Mouse (Mus musculus) cerebellum, postnatal 14 days (tissue): ENCODE measurements around the gene Olfr286.

Source experiments
- DNase-seq, 2 experiments: peaks; one replicate each; pipeline ENCODE4 v3.0.0; 2021; ENCODE audit warnings: mixed read lengths in 2 of 2

The Olfr286 gene

GRCm38 (mm10) chr15:98234350-98234749 is at the start of gene Olfr286:
Gene Olfr286, minus strand, starts transcription at chr15:98234450.
- no peak for DNase-seq

GRCm38 (mm10) chr15:98257776-98258175 is 23.5 kb upstream of the Olfr286 start:
- no peak for DNase-seq

- DNase-seq = no peak
Observed at GRCm38 (mm10) chr15:98257193-98257592, 22.9 kb upstream of the Olfr286 start, which contains the start of gene H1fnt. Gene H1fnt, minus strand, starts transcription at chr15:98257293.

- DNase-seq = peak; percentile 82 to 83
Observed at GRCm38 (mm10) chr15:98256271-98256670, 22.0 kb upstream of the Olfr286 start.

- no peak for DNase-seq
Observed at GRCm38 (mm10) chr15:98235442-98235841, 1.2 kb upstream of the Olfr286 start.

- DNase-seq = no peak
Observed at GRCm38 (mm10) chr15:98226096-98226495, 8.2 kb downstream of the Olfr286 start.

GRCm38 (mm10) chr15:98225610-98226009 is 8.6 kb downstream of the Olfr286 start:
- DNase-seq = no peak

GRCm38 (mm10) chr15:98222377-98222776 is 11.9 kb downstream of the Olfr286 start:
- DNase-seq = no peak

- no peak for DNase-seq
Observed at GRCm38 (mm10) chr15:98220877-98221276, 13.4 kb downstream of the Olfr286 start, which contains the start of the genes Gm44579 and Olfr287. Gene Gm44579, minus strand, starts transcription at chr15:98220977. Gene Olfr287, minus strand, starts transcription at chr15:98221056.

GRCm38 (mm10) chr15:98214130-98214529 is 20.1 kb downstream of the Olfr286 start:
- no peak for DNase-seq

- no peak for DNase-seq
Observed at GRCm38 (mm10) chr15:98213336-98213870, 20.8 kb downstream of the Olfr286 start.

GRCm38 (mm10) chr15:98209676-98210075 is 24.6 kb downstream of the Olfr286 start:
- no peak for DNase-seq

GRCm38 (mm10) chr15:98195442-98195841 is 38.8 kb downstream of the Olfr286 start, which contains the start of gene Olfr288:
Gene Olfr288, minus strand, starts transcription at chr15:98195542.
- no peak for DNase-seq

GRCm38 (mm10) chr15:98184456-98184855 is 49.8 kb downstream of the Olfr286 start:
- no peak for DNase-seq

GRCm38 (mm10) chr15:98181856-98182570 is 52.2 kb downstream of the Olfr286 start:
- DNase-seq = peak; percentile 29 to 34

- DNase-seq = peak; percentile 96 to 97
Observed at GRCm38 (mm10) chr15:98181132-98181711, 53.0 kb downstream of the Olfr286 start.

GRCm38 (mm10) chr15:98180567-98181131 is 53.6 kb downstream of the Olfr286 start:
- DNase-seq = peak; percentile 21 to 26

- DNase-seq = no peak
Observed at GRCm38 (mm10) chr15:98177320-98177719, 56.9 kb downstream of the Olfr286 start.
